Mouse (Mus musculus): ENCODE results near the gene Negr1.

The Negr1 gene

DNA sequence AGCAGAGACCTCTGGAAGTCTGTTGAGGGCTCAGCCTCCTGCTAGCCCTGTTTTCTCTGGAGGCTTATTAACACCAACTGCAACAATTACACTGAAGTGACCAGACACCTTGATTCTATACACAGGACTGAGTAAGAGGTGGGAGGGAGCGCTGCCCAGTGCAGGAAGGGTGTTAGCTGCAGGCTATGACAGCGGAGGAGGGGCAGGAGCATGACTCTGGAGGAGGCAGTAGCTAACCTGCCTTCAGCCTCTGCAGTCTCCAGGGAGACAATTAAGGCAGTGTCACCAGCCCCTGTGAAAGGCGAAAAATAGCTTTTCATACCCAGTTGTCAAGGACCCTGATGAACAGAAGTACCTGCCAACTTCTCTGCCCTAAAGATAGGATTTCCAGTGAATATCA lies 694.3 kb downstream of the Negr1 start:
- no peak for DNase-seq

DNA sequence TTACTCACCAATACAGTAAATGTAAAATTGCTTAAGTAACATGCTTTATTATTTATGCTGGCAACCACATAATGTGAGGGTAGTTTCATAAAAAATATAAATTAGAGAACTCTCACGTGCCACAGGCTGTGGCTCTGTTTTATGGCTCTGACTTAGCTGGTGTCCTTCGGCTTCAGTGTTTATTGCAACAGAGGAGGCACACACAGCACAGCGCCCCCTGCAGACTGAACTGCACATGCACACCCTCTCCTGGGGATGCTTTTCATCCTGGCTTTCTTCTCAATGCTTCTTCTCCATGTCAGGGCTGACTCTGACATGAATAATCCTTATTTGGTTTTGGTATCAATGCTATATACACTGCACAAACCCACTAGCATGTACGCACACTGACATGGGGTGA lies 707.1 kb downstream of the Negr1 start:
- DNase-seq, result no peak

DNA sequence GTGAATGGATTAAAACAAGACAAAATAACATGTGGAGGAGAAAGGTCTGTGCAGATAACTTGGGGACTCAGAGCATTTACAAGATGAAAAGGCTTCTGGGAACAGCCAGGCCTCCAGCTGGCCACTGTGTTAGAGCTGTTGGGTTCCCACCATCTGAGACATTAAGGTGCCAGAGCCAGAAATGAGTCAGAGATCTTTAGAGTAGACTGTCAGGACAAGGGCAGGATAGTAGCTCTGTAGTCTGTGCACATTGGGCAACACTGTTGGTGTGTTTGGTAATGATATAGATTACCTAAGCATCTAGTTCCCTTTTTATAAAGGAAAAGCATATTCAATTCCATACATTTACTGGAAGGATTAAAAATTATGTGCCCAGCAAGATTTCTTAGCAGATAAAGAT lies 710.8 kb downstream of the Negr1 start:
- DNase-seq, result no peak

DNA sequence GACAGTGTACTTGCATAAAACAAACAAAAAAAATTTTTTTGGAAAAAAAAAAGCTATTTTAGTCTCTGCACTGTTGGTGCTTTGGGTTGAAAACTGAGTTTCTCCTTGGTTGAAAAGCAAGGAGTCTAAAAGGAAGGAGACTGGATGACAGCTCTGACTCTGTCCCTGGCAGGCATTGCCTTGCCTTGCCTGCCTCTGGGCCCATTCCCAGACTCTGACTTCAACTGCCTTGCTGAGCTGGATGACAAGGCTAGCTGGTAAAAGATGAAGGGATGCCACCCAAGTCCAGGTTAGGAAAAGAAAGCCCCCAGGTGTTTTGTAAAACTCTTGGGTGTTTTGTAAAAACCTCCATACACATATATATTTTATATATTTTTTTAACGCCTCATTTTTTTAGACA lies 712.5 kb downstream of the Negr1 start:
- DNase-seq, result no peak

DNA sequence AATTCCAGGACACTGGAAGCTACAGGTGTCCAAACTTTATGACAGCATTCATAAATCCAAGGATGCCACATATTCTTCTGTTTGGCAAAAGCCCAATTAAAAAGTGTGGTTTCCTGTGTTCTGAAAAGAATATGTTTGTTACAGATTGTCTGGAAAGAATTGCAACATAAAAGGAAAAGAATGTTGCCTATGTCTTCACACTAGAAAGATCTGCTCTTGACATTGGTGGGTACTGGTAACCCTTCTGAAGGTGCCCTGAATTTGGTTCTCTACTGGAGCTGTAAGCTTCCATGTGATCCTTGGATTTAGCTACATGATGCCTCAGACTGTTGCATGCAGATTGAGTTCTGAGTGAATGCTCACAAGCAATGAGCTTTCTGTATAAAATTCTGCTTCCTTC lies 718.1 kb downstream of the Negr1 start:
- no peak for DNase-seq

DNA sequence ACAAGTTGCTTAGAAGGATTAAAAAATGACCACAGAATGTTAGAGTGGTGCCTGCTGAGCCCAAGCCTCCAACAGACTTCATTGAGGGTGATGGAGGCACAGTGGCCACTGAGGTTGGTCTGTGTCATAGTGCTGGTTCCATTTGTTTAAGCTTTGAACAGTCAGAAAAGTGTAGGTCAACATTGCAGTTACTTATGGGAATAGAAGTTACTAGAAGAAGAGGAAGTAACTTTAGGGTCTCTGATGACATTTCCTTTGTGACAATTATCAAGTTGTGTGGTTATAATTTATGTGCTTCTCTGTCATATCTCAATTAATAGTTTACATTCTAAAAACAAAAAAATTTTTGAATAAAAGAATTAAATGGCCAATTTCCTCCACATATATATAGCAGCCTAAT lies 719.7 kb downstream of the Negr1 start:
- DNase-seq, result no peak

DNA sequence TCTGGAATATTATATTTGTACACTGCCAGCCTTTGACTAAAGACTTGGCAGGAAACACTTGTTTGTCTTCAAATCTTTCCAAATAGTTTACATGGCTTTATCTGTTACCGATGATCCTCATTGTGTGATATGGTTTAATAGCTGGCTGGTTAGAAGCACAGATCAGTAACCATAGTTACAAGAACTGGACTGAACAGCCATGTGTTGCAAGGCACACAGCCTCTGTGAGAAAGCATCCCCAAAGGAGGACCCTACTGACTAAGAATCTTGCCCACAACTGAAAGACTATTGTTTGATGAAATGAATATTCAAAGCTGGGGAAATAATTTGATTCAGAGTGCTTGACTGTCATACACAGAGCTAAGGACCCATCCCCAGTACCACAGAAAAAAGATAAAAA lies 729.7 kb downstream of the Negr1 start:
- DNase-seq, result no peak

DNA sequence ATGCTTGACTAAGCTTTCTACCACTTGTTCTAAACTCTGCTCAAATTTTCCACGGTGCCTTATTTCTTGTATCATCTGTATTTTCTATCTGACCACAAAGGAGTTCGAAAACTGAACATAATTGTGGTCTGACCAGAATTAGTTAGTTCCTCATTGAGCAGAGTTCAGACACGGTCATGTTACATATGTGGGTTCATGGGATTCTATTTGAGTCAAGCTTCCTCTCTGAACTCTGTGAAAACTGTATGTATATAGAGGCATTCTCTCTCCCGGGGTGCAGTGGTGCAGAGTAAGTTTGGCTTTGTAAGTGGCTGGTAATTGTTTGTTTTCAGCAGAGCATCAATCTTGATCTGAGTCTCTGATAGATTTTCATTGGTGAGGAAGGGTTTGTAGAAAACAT lies 735.6 kb downstream of the Negr1 start:
- no peak for DNase-seq

DNA sequence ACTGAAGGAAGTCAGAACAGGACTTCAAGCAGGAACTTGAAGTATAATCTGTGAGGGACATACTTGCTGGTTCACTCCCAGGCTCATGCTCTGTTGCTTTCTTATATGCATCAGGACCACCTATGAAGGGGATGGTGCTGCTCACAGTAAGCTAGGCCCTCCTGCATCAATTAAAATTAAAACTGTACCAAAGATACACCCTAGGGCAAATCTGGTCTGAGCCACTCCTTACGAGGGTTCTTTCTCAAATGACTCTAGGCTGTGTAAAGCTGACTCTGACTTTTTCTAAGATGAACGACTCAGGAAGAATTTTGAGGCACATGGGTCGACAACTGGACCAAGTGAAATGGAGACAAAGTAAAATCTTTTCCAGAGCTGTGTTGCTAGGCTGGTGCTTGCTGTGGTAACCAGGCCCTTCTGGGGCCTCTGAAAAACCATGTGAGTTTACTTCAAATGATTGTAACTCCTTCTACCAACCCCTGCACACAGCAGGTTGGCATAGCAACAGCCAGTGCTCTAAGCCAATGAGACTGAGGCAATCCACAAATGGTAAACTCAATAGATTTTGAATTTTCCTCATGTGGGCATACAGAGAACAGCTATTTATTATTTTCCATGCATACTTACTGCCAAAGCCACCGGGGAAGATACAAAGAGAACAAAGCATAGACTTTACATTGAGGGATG lies 742.0 kb downstream of the Negr1 start:
- no peak for DNase-seq

DNA sequence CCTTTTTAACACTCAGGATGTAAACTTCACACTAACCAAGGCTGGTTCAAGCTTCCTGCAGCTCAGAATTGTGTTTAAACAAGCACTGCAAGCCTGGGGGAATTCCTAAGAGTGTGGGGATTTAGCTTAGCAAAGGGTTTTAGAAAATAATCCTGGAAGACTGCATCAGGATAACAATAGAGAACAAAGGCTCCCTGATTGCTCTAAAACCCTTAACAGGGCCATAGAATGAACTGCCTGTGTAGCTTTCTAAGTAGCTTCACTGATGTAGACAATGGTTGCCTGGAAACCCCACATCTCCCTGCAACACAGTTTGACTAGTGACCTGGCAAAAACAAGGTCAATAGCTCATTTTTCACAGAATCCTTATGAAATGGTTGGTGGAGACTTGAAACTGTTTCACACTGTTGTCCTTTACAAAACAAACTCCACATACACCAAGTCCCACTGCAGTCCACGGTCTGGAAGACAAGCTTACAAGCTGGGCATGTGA lies 759.5 kb downstream of the Negr1 start:
- DNase-seq, result no peak

DNA sequence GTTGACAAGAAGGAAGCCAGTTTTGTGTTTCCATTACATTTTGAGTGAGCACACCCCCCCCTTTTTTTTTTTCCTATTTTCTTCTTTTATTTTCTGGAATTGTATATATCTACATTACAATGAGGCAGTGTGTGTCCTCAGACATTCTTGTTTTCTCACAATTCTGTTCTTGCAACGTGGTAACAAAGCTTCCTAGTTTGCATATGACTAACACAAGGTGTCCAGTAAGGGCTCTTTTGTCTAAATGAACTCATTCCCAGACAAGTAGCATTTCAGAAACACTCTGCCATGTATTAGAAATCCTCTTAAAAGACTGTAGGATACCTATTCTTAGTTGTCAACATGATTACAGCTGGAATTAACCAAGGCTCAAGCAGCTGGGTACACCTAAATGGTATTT lies 760.2 kb downstream of the Negr1 start:
- DNase-seq, result no peak

DNA sequence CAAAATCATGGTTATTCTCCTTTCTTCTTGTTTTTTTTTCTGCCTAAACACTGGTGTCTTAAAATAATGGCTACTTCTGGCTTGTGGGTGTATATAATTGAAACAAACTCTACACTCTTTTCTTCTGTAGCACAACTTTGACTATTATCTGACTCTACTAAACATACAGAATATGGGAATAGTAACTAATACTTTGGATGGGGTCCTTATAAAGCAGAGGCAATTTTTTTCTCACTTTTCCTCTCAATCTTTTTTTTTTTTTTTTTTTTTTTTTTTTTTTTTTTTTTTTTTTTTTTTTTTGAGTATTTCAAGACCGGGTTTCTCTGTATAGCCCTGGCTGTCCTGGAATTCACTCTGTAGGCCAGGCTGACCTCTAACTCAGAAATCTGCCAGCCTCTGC lies 772.6 kb downstream of the Negr1 start:
- no peak for DNase-seq

DNA sequence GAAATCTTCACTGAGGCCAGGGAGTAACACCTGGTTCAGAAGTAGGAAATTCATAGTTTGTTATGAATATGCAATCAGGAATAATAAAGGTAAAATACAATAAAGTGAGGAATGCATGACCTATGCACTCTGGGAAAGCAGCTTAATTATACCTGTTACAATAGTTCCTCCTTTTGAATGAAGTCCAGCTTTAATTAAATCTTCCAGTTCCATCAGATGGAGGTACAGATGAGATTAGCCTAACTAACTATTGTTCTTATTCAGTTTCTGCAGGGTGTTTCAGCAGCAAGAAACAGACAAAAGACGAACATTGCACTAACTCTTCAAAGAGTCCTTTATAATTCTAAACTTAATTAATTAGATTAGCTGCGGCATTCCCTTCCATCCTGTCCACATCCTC lies 787.9 kb downstream of the Negr1 start:
- DNase-seq, result no peak

DNA sequence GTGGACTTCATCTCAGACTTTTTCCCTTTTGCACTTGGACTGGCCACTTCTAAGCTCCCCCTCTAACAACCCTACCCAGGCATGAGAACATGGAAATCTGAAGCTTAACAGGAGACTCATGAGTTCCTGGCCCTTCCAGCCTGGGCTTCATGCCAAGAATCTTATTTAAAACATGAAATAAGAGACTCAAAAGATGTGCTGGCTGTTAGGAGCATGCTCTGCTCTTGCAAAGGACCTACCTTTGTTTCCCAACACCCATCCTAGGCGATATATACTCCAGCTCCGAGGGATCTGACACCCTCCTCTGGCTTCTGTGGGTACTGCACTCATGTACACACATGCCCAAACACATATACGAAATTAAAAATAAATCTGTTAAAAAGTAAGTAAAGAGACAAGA lies 797.3 kb downstream of the Negr1 start:
- no peak for DNase-seq

DNA sequence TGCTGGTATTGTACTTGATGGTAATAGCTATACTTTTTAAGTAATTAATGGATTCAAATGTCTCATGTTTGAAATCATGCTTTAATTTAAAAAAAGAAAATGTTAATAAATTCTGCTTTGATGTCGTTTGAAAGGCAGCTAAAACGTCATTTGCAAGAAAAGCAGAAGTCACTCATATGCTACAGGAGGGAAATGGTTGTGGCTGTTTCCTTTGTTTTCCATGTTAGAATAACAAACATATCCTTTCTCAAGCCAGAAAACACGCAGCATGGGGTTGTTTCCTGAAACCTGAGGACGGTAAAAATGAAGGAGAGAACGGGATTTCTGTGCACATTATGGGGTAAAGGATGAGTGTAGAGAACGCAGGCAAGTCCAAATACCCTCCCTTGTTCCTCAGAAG lies 798.2 kb downstream of the Negr1 start:
- DNase-seq, result no peak
